Mouse (Mus musculus) liver, embryonic 13.5 days (tissue): ENCODE data around the gene Parvb. TPM values are rescaled to one million over a fixed set of nuclear protein-coding genes. Genes with fewer than 3 reads are reported as not detected.

ENCODE experiments used
- ATAC-seq: fragments of 200-750 bp; cut with Nextera tagmentation; 2 replicates; pipeline ENCODE4 v1.8.0; 2017; ENCODE audit warnings: low read depth, mild to moderate bottlenecking, moderate number of reproducible peaks, moderate library complexity
- DNase-seq: peaks from one replicate; pipeline ENCODE4 v3.0.0; 2022
- H3K27ac ChIP-seq: fragments of 300-500 bp; sonication (generic); 2 replicates; pipeline ENCODE4 v1.5.1; 2015; ENCODE audit warnings: moderate library complexity, mild to moderate bottlenecking, inconsistent platforms
- H3K27me3 ChIP-seq: fragments of 300-500 bp; sonication (generic); 2 replicates; pipeline ENCODE4 v1.6.1; 2015; ENCODE audit warnings: mild to moderate bottlenecking, inconsistent platforms
- H3K36me3 ChIP-seq: fragments of 300-500 bp; sonication (generic); 2 replicates; pipeline ENCODE4 v1.6.1; 2015; ENCODE audit warnings: mild to moderate bottlenecking, inconsistent platforms
- H3K4me1 ChIP-seq: fragments of 300-500 bp; sonication (generic); replicated peaks from 2 replicates; pipeline ENCODE4 v1.6.1; 2015; ENCODE audit warnings: inconsistent platforms
- H3K4me2 ChIP-seq: fragments of 300-500 bp; sonication (generic); 2 replicates; pipeline ENCODE4 v1.6.1; 2015; ENCODE audit warnings: inconsistent platforms, mild to moderate bottlenecking, moderate library complexity
- H3K4me3 ChIP-seq: fragments of 300-500 bp; sonication (generic); replicated peaks from 2 replicates; pipeline ENCODE4 v1.5.1; 2015; ENCODE audit warnings: mild to moderate bottlenecking, inconsistent platforms
- H3K9ac ChIP-seq: fragments of 300-500 bp; sonication (generic); 2 replicates; pipeline ENCODE4 v1.6.1; 2015; ENCODE audit warnings: mild to moderate bottlenecking, inconsistent platforms
- H3K9me3 ChIP-seq: fragments of 300-500 bp; sonication (generic); replicated peaks from 2 replicates; pipeline ENCODE4 v1.6.1; 2016; ENCODE audit warnings: inconsistent platforms
- WGBS: fragments of 180-500 bp; shearing (Covaris S2); methylation state at CpG from one replicate; pipeline ENCODE4 v1.1.7; 2015; ENCODE audit not compliant: insufficient replicate concordance; 5-methylcytosine and 5-hydroxymethylcytosine counted together
- polyA plus RNA-seq: library from polyadenylated mRNA; unstranded; fragments of >200 nt; fragmentation: Nextera tagmentation; extraction: Ambion mirVana; gene quantifications from 2 replicates; pipeline ENCODE4 v1.2.1, GENCODE M21; 2015

Gene Parvb
- polyA plus RNA-seq, 1 experiment from 2014 or later: 6.7 TPM

- H3K9me3 ChIP-seq: no peaks in the 10 kb centered on the region
- no peak overlapping the region for H3K4me3 ChIP-seq
- H3K27ac ChIP-seq: no peak overlapping the region
- peaks cover 8% of the 10 kb centered on the region for H3K4me1 ChIP-seq
- H3K9ac ChIP-seq: no peak overlapping the region
- H3K4me2 ChIP-seq: no peak overlapping the region
- no peaks in the 10 kb centered on the region for H3K27me3 ChIP-seq
- H3K36me3 ChIP-seq: no peaks in the 10 kb centered on the region
- ATAC-seq (no peak), DNase-seq (no peak)
- 76% methylated on average over 8 of the region's 8 CpGs for WGBS
Observed at GRCm38 (mm10) chr15:84329940-84330339, 98.1 kb downstream of the Parvb start.

DNA sequence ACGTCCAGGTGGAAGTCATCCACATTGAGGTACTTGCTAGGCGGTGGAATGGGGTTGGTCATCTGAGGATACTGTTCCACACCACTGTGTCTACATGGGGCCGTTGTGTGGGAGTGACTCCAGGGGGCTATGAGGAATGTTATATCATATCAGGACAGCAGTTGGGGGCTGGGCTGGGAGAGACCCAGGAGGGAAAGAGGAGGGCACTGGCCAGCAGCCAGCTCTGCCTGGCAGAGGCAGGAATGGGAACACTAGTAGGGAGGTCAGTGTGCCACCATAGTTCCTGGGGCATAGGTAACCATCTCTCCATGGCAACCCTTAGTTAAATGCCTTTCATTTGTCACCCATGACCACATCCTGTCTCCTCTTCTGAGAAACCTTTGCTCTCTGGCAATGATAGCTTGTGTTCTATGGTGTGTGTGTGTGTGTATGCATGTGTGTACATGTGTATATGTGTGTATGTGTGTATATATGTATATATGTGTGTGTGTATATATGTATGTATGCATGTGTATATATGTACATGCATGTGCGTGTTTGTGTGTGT lies 99.3 kb downstream of the Parvb start:
- no peak overlapping the region for H3K9ac ChIP-seq
- DNase-seq (no peak), ATAC-seq (no peak)
- H3K36me3 ChIP-seq: no peaks in the 10 kb centered on the region
- H3K4me2 ChIP-seq: no peak overlapping the region
- H3K27me3 ChIP-seq: no peaks in the 10 kb centered on the region
- H3K4me3 ChIP-seq: no peak overlapping the region
- no peaks in the 10 kb centered on the region for H3K9me3 ChIP-seq
- 72% methylated on average over 4 of the region's 4 CpGs for WGBS
- H3K4me1 ChIP-seq: no peaks in the 10 kb centered on the region
- no peak overlapping the region for H3K27ac ChIP-seq

GRCm38 (mm10) chr15:84336281-84336817 lies 104.5 kb downstream of the Parvb start:
- no peaks in the 10 kb centered on the region for H3K27me3 ChIP-seq
- H3K27ac ChIP-seq: no peak overlapping the region
- 44% methylated on average over 12 of the region's 12 CpGs for WGBS
- H3K4me2 ChIP-seq: no peak overlapping the region
- H3K9me3 ChIP-seq: no peaks in the 10 kb centered on the region
- ATAC-seq (no peak), DNase-seq (no peak)
- no peak overlapping the region for H3K4me3 ChIP-seq
- H3K9ac ChIP-seq: no peak overlapping the region
- H3K4me1 ChIP-seq: no peaks in the 10 kb centered on the region
- no peaks in the 10 kb centered on the region for H3K36me3 ChIP-seq

DNA sequence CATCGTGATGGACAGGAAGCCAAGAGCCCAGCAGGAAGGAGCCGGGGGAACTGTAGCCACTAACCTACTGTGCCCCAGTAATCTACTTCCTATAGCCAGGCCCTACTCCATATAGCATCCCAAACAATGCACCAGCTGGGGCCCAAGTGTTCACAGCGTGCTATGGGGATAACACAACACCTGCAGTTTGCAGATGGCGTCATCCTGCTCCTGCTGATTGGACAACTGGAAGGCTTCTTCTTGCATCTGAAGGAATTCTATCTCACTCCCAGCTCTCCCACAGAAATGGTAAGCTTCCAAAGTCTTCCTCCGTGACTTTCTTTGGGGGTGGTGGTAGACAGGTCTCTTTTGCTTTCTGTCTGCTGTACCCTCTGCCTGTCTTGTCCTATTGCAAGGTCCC lies 105.8 kb downstream of the Parvb start:
- 54% methylated on average over 5 of the region's 5 CpGs for WGBS

DNA sequence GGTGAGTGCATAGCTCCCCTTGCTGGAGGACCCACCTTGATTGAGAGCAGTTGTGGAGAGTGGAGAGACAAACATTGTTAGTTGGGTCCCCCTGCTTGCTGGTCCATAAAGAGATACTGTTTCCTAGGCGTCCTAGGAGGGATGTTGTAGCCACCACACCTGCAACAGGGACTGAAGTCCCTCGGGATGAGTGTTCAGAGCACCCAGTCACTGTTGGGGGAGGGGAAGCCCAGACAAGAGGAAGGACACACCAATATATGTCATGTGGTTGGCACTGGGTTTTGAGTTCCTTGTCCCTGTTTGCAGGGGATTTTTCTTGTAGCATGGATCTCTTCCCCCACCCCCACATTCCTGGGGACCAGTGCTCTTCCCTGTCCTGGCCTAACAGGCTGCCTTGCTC lies 109.1 kb downstream of the Parvb start:
- DNase-seq (no peak), ATAC-seq (no peak)
- no peak overlapping the region for H3K4me3 ChIP-seq
- H3K27me3 ChIP-seq: no peaks in the 10 kb centered on the region
- H3K4me2 ChIP-seq: no peak overlapping the region
- WGBS: 26% methylated on average over 2 of the region's 2 CpGs
- H3K9me3 ChIP-seq: no peaks in the 10 kb centered on the region
- no peaks in the 10 kb centered on the region for H3K4me1 ChIP-seq
- H3K27ac ChIP-seq: no peak overlapping the region
- H3K9ac ChIP-seq: no peak overlapping the region
- H3K36me3 ChIP-seq: no peaks in the 10 kb centered on the region

More for the DNA sequence above, 105.8 kb downstream of the Parvb start:
- ATAC-seq (no peak), DNase-seq (no peak)
- no peak overlapping the region for H3K27ac ChIP-seq
- H3K4me1 ChIP-seq: no peaks in the 10 kb centered on the region
- no peak overlapping the region for H3K4me2 ChIP-seq
- H3K27me3 ChIP-seq: no peaks in the 10 kb centered on the region
- H3K9ac ChIP-seq: no peak overlapping the region
- H3K9me3 ChIP-seq: no peaks in the 10 kb centered on the region
- no peak overlapping the region for H3K4me3 ChIP-seq
- no peaks in the 10 kb centered on the region for H3K36me3 ChIP-seq

- no peak overlapping the region for H3K4me2 ChIP-seq
- WGBS: 87% methylated on average over 4 of the region's 4 CpGs
- no peak for ATAC-seq
- H3K4me1 ChIP-seq: no peaks in the 10 kb centered on the region
- H3K4me3 ChIP-seq: no peak overlapping the region
- peaks cover 6% of the 10 kb centered on the region; the same call in 1 of the 2 replicates for H3K9me3 ChIP-seq
- no peak overlapping the region for H3K27ac ChIP-seq
- no peaks in the 10 kb centered on the region for H3K36me3 ChIP-seq
- no peak overlapping the region for H3K9ac ChIP-seq
- DNase-seq: no peak
- H3K27me3 ChIP-seq: no peaks in the 10 kb centered on the region
Observed at GRCm38 (mm10) chr15:84348769-84349168, 116.9 kb downstream of the Parvb start.

DNA sequence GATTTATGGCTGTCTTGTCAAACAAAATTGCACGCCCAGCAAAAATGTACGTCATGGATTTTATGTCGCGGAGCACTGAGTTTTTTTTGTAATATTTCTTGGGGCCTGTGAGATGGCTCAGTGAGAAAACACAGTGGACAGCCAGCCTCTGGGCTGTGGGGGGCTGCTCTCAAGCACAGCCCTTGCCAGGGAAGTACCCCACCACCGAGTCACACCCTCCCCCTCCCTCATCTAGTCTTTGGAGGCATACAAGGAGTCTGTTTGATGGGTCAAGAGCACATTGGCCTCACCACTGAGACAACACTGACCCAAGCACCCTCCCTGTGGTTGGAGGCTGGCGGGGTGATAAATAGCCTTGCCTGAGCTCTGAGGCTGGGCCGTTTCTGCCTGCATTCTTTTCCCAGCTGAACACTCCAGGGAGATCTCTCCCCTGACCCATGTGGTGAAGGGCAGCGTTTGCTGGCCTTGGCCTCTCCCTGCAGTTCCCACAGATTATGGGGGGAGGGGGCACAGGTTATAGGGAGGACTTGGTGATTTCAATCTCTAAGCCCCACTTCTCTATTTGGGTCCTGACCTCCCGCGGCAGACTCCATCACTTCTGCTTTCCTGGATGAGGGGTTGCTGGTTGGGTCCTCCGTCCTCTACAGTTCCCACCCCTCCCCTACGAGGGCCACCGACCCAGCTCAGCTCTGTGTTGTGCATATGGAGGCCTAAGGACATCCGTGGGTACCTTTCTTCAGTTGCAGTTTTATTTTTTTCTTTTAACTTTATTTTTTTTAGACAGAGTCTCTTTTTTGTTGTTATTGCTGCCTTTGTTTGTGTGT lies 118.3 kb downstream of the Parvb start:
- Histone ChIP-seq H3K27ac (no peak overlapping the region), H3K27me3 (no peaks in the 10 kb centered on the region), H3K4me2 (no peak overlapping the region), H3K36me3 (no peaks in the 10 kb centered on the region), H3K4me3 (no peak overlapping the region), H3K9ac (no peak overlapping the region), H3K4me1 (no peaks in the 10 kb centered on the region), H3K9me3 (peaks cover 6% of the 10 kb centered on the region; the same call in 1 of the 2 replicates)
- 33% methylated on average over 14 of the region's 14 CpGs for WGBS
- ATAC-seq: no peak
- no peak for DNase-seq

GRCm38 (mm10) chr15:84351342-84351741 lies 119.5 kb downstream of the Parvb start:
- 54% methylated on average over 7 of the region's 7 CpGs for WGBS
- Histone ChIP-seq H3K9ac (no peak overlapping the region), H3K4me1 (no peaks in the 10 kb centered on the region), H3K9me3 (peaks cover 6% of the 10 kb centered on the region; the same call in 1 of the 2 replicates), H3K27ac (no peak overlapping the region), H3K4me2 (no peak overlapping the region), H3K27me3 (no peaks in the 10 kb centered on the region), H3K4me3 (no peak overlapping the region), H3K36me3 (no peaks in the 10 kb centered on the region)
- no peak for ATAC-seq
- no peak for DNase-seq

GRCm38 (mm10) chr15:84351915-84352844 lies 120.3 kb downstream of the Parvb start:
- Histone ChIP-seq H3K4me1 (no peaks in the 10 kb centered on the region), H3K9me3 (peaks cover 6% of the 10 kb centered on the region; the same call in 1 of the 2 replicates), H3K9ac (no peak overlapping the region), H3K36me3 (no peaks in the 10 kb centered on the region), H3K4me3 (no peak overlapping the region), H3K27me3 (no peaks in the 10 kb centered on the region), H3K27ac (no peak overlapping the region), H3K4me2 (no peak overlapping the region)
- ATAC-seq: no peak
- WGBS: 67% methylated on average over 21 of the region's 21 CpGs
- no peak for DNase-seq

GRCm38 (mm10) chr15:84355081-84355480 lies 123.2 kb downstream of the Parvb start:
- Histone ChIP-seq H3K9ac (no peak overlapping the region), H3K27me3 (no peaks in the 10 kb centered on the region), H3K36me3 (no peaks in the 10 kb centered on the region), H3K4me1 (no peaks in the 10 kb centered on the region), H3K27ac (no peak overlapping the region), H3K9me3 (no peaks in the 10 kb centered on the region), H3K4me2 (no peak overlapping the region), H3K4me3 (no peak overlapping the region)
- WGBS: 41% methylated on average over 5 of the region's 5 CpGs
- DNase-seq (no peak), ATAC-seq (no peak)

- 60% methylated on average over 3 of the region's 3 CpGs for WGBS
Observed at GRCm38 (mm10) chr15:84364746-84365145, 132.9 kb downstream of the Parvb start.

More at GRCm38 (mm10) chr15:84364746-84365145, 132.9 kb downstream of the Parvb start:
- ATAC-seq: no peak
- Histone ChIP-seq H3K9ac (no peak overlapping the region), H3K27me3 (no peaks in the 10 kb centered on the region), H3K4me3 (no peak overlapping the region), H3K27ac (no peak overlapping the region), H3K9me3 (no peaks in the 10 kb centered on the region), H3K4me1 (no peaks in the 10 kb centered on the region), H3K4me2 (no peak overlapping the region), H3K36me3 (no peaks in the 10 kb centered on the region)
- no peak for DNase-seq
